In genomic region chr5:18274352-18274940, GRCm38 (mm10) we compare ENCODE assay signal across 33 mouse cellular contexts.
DNase-seq lines count a peak whose midpoint lies in the region; ATAC-seq and TF ChIP-seq lines count a peak whose summit lies in the region.
"Had no signal": no experiment of that assay in that cellular context is flagged by ENCODE, and none has a peak within 500 bp of the region (broad histone marks: within the 10 kb centered on the region; RNA-seq: fewer than 3 reads in every experiment).

No protein-coding gene starts in this region.

- peaks cover 20% of the 10 kb centered on the region for H3K36me3 ChIP-seq in forebrain, embryonic 15.5 days
- 0 out of 2 replicates have a peak, but pooled peaks cover 3% of the 10 kb centered on the region for H3K36me3 ChIP-seq in forebrain, embryonic 14.5 days (ENCODE audit: control insufficient read depth, insufficient read depth, low read length)
- H3K36me3 ChIP-seq: embryonic facial prominence, embryonic 12.5 days; forebrain, embryonic 12.5 days; G1E; heart, embryonic 15.5 days; intestine, embryonic 15.5 days had no signal

- no peaks in the 10 kb centered on the region for H3K4me1 ChIP-seq in forebrain, embryonic 15.5 days
- H3K4me1 ChIP-seq in forebrain, embryonic 14.5 days (ENCODE audit: control insufficient read depth, insufficient read depth, low read length): no peaks in the 10 kb centered on the region
- H3K4me1 ChIP-seq: embryonic facial prominence, embryonic 12.5 days; embryonic facial prominence, embryonic 15.5 days; forebrain, embryonic 12.5 days; heart, embryonic 12.5 days; heart, embryonic 15.5 days; hindbrain, embryonic 10.5 days; intestine, embryonic 15.5 days had no signal

- H3K9me3 ChIP-seq in forebrain, embryonic 15.5 days: no peaks in the 10 kb centered on the region
- no peaks in the 10 kb centered on the region for H3K9me3 ChIP-seq in forebrain, embryonic 14.5 days (replicated peaks; ENCODE audit: control insufficient read depth, low read length)
- H3K9me3 ChIP-seq: embryonic facial prominence, embryonic 12.5 days; embryonic facial prominence, embryonic 15.5 days; forebrain, embryonic 12.5 days; G1E; heart, embryonic 12.5 days; heart, embryonic 15.5 days; hindbrain, embryonic 10.5 days; intestine, embryonic 15.5 days had no signal

- no peak overlapping the region for H3K4me2 ChIP-seq in forebrain, embryonic 15.5 days (replicated peaks)
- H3K4me2 ChIP-seq in forebrain, embryonic 14.5 days (ENCODE audit: low read length): no peak overlapping the region
- H3K4me2 ChIP-seq: embryonic facial prominence, embryonic 12.5 days; embryonic facial prominence, embryonic 15.5 days; forebrain, embryonic 12.5 days; heart, embryonic 12.5 days; heart, embryonic 15.5 days; hindbrain, embryonic 14.5 days; intestine, embryonic 15.5 days had no signal

- H3K4me3 ChIP-seq in forebrain, embryonic 15.5 days: no peak overlapping the region
- no peak overlapping the region for H3K4me3 ChIP-seq in forebrain, embryonic 14.5 days (ENCODE audit: low read depth, low read length)
- H3K4me3 ChIP-seq in left cerebral cortex, adult 2 months: no peak overlapping the region
- H3K4me3 ChIP-seq: embryonic facial prominence, embryonic 12.5 days; embryonic facial prominence, embryonic 15.5 days; erythroblast, embryonic 14.5 days; forebrain, embryonic 12.5 days; heart, adult 2 months; heart, embryonic 12.5 days; heart, embryonic 15.5 days; hindbrain, embryonic 10.5 days; intestine, embryonic 15.5 days had no signal

- H3K27ac ChIP-seq in forebrain, embryonic 15.5 days (replicated peaks): no peak overlapping the region
- no peak overlapping the region for H3K27ac ChIP-seq in forebrain, embryonic 14.5 days (ENCODE audit: low read depth, low read length)
- 0 out of 2 replicates have a peak overlapping the region, but pooled peaks have one; percentile 38 for H3K27ac ChIP-seq in left cerebral cortex, adult 2 months
- H3K27ac ChIP-seq: embryonic facial prominence, embryonic 12.5 days; embryonic facial prominence, embryonic 15.5 days; forebrain, embryonic 12.5 days; heart, adult 2 months; heart, embryonic 15.5 days; hindbrain, embryonic 10.5 days; hindbrain, embryonic 14.5 days; intestine, embryonic 15.5 days had no signal

- WGBS in forebrain, embryonic 15.5 days: 68% methylated on average over 7 of the region's 7 CpGs
- 67% methylated on average over 7 of the region's 7 CpGs for WGBS in forebrain, embryonic 14.5 days

- no peak for DNase-seq in forebrain, embryonic 14.5 days (ENCODE audit: low spot score)
- no peak for DNase-seq in left cerebral cortex, adult 2 months (ENCODE audit: extremely low spot score in 1 of 2, low spot score in 2 of 2)
- no peak for DNase-seq in left cerebral cortex, postnatal 10 days (ENCODE audit: extremely low spot score in 1 of 2, low spot score in 2 of 2)
- peak; percentile 7 for DNase-seq in R1 (ENCODE audit: low read depth, low spot score)
- peak; percentile 24 for DNase-seq in forelimb bud, embryonic 11.5 days (ENCODE audit: low read depth, low spot score)
- DNase-seq in heart, adult 9 months (ENCODE audit: low spot score in 2 of 2): no peak
- no peak for DNase-seq in cerebellum, adult 9-10 months
- DNase-seq: adrenal gland, adult 2 months; adrenal gland, postnatal 14 days; B cell, adult 2 months; cerebellum, adult 11-12 months; cerebellum, adult 8-10 months; cerebellum, postnatal 14 days; gastrocnemius, postnatal 10 days; gastrocnemius, postnatal 36 days; heart, adult 2 months; heart, postnatal 10 days; heart, postnatal 36 days; kidney, adult 11 months; kidney, adult 8-10 months had no signal

- peak; percentile 32; the same call in 1 of the 2 replicates for ATAC-seq in forebrain, embryonic 15.5 days (replicated peaks)
- ATAC-seq in forebrain, embryonic 14.5 days: no peak
- ATAC-seq: intestine, embryonic 15.5 days; Patski had no signal

- TF ChIP-seq CTCF in left cerebral cortex, adult 2 months (IDR thresholded peaks at IDR 0.05): no peak

- intact Hi-C loops in left cerebral cortex, adult 2 months (cut with DNase I): no loop called here
- intact Hi-C loops in left cerebral cortex, postnatal 10 days (cut with DNase I): no loop called here

- no peak overlapping the region for H3K9ac ChIP-seq in forebrain, embryonic 15.5 days (replicated peaks)
- H3K9ac ChIP-seq in forebrain, embryonic 14.5 days (ENCODE audit: low read length): no peak overlapping the region
- H3K9ac ChIP-seq: embryonic facial prominence, embryonic 12.5 days; embryonic facial prominence, embryonic 15.5 days; forebrain, embryonic 12.5 days; heart, embryonic 12.5 days; heart, embryonic 15.5 days; hindbrain, embryonic 14.5 days; intestine, embryonic 15.5 days had no signal

- H3K27me3 ChIP-seq in forebrain, embryonic 15.5 days: no peaks in the 10 kb centered on the region
- no peaks in the 10 kb centered on the region for H3K27me3 ChIP-seq in forebrain, embryonic 14.5 days (replicated peaks; ENCODE audit: control insufficient read depth, insufficient read depth, low read length)
- H3K27me3 ChIP-seq: CH12.LX; embryonic facial prominence, embryonic 12.5 days; embryonic facial prominence, embryonic 15.5 days; forebrain, embryonic 12.5 days; heart, embryonic 12.5 days; heart, embryonic 15.5 days; intestine, embryonic 15.5 days; Patski had no signal

Comparison
In these comparisons a context has a peak if more than half of its experiments do, and no peak if none do; other contexts are left out.
1. DNase-seq: peak in R1 (single experiment) and forelimb bud, embryonic 11.5 days (single experiment); none in forebrain, embryonic 14.5 days (single experiment), left cerebral cortex, adult 2 months (0 of 2), left cerebral cortex, postnatal 10 days (0 of 2), heart, adult 9 months (0 of 2) and cerebellum, adult 9-10 months (single experiment).